Mouse (Mus musculus): Measurements from ENCODE around the gene Olfr9. TPM values are rescaled to one million over a fixed set of nuclear protein-coding genes. Genes with fewer than 3 reads are reported as not detected.
"Not testable (repeated sequence)": the region's sequence is repeated elsewhere in the genome, so short reads cannot be mapped to it uniquely, and the experiment has no call there.

Gene Olfr9
- total RNA-seq, 2 experiments from 2014 or later, result not detected

GRCm38 (mm10) chr10:129004032-129004920 is 15.0 kb downstream of the Olfr9 start:
- DNase-seq, result no peak

- no peak for DNase-seq
Measured at GRCm38 (mm10) chr10:129010288-129010841, 21.1 kb downstream of the Olfr9 start, which contains the start of gene Olfr763. Gene Olfr763, plus strand, starts transcription at chr10:129010791.

DNA sequence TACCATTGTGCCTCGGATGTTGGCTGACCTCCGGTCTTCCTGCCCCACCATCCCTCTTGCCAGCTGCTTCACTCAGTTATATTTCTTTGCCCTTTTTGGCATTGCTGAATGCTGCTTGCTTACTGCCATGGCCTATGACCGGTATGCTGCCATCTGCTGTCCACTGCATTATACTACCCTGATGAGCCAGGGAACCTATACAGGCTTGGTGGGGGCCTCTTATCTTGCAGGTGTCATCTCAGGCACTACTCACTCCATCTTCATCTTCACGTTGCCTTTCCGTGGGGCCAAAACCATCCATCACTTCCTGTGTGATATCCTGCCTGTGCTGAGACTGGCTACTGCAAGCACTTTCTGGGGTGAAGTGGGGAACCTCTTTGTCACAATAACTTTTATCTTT is 22.3 kb downstream of the Olfr9 start:
- not testable (repeated sequence) for DNase-seq

- DNase-seq, result no peak
Measured at GRCm38 (mm10) chr10:129014477-129014876, 25.2 kb downstream of the Olfr9 start.

DNA sequence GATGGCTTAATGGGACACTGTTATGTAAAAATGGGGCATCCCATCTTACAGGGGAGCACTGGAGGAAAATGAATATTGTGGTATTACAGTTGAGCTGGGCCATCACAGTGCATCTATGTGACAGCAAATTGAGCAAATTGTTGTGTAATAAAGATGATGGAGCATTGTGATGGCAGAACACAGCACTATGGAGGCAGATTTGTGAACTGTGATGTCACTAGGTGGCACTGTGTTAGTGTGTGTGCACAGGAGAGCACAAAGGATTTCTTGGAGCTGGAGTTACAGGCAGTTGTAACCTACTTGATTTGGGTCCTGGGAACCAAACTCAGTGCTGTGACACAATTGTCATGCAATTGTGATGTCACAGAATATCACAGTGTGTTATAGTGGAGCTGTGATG is 34.1 kb downstream of the Olfr9 start:
- DNase-seq, result no peak

DNA sequence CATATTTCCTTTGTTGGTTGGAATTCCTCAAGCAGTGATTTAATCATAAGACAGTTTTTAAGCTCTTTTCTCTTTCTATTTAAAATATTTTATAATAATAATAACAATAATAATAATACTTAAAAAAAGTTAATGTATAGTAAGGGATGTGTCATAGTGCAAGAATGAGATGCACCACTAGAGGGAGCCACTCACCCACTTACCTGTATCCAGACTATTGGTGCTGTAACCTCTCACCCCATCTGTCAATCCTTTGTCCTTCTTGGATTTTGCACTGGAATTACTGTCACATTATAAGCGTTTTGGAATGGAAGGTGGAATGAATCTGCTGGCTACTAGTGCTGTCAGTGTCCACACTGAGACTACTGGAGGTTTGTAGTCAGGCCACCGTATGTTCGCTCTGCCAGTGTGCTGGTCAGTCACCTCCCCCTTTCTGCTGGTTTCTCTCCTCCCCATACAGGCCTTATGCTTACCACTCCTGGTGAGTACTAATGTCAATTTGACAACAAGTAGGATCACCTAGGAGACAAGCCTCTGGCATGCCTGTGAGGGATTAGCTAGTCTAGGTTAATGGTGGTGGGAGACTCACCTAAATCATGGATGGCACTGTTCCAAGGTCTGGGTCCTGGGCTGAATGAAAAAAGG is 36.9 kb downstream of the Olfr9 start:
- DNase-seq, result peak; percentile 15

GRCm38 (mm10) chr10:129028343-129028742 is 39.1 kb downstream of the Olfr9 start:
- no peak for DNase-seq

GRCm38 (mm10) chr10:129039796-129040195 is 50.6 kb downstream of the Olfr9 start, which contains the start of gene Olfr764-ps1:
Gene Olfr764-ps1, minus strand, starts transcription at chr10:129039896.
- DNase-seq, result no peak

Other genes with a start within 250 kb of the Olfr9 start
- 1 to 10 TPM; 7.1 to 8.8 TPM for gene Dgka, start 244.6 kb upstream of the Olfr9 start, total RNA-seq (2021)
- gene Pym1, start 241.5 kb upstream of the Olfr9 start, total RNA-seq (2021), result 10 to 100 TPM; 13.7 to 14.9 TPM
- gene Mmp19, start 198.5 kb upstream of the Olfr9 start, total RNA-seq (2021), result 1 to 10 TPM; 2.8 to 3.8 TPM
- 10 to 100 TPM; 28.9 to 34.6 TPM for gene Dnajc14, start 185.4 kb upstream of the Olfr9 start, total RNA-seq (2021)
- 10 to 100 TPM in 1 of 2 experiments, 1 to 10 TPM in 1; 7.4 to 10.8 TPM for gene Tmem198b, start 185.1 kb upstream of the Olfr9 start, total RNA-seq (2021)
- gene Sarnp, start 172.1 kb upstream of the Olfr9 start, total RNA-seq (2021), result 10 to 100 TPM; 45.3 to 45.4 TPM
- gene Ormdl2, start 167.8 kb upstream of the Olfr9 start, total RNA-seq (2021), result 1 to 10 TPM; 7.5 to 8.8 TPM
- 1 to 10 TPM; 8.2 to 9.5 TPM for gene Gdf11, start 97.7 kb upstream of the Olfr9 start, total RNA-seq (2021)
- gene Cd63, start 88.4 kb upstream of the Olfr9 start, total RNA-seq (2021), result 100 to 1,000 TPM; 198 to 258 TPM
- 10 to 100 TPM in 1 of 2 experiments, 1 to 10 TPM in 1; 8.2 to 12.5 TPM for gene Rdh5, start 66.5 kb upstream of the Olfr9 start, total RNA-seq (2021)
- 100 to 1,000 TPM; 201 to 210 TPM for gene Bloc1s1, start 65.4 kb upstream of the Olfr9 start, total RNA-seq (2021)
- gene Itga7, start 55.6 kb upstream of the Olfr9 start, total RNA-seq (2021), result 100 to 1,000 TPM; 125 to 127 TPM
- under 1 TPM in 1 of 2 experiments, not detected in 1; 0.19 TPM for gene Mettl7b, start 28.4 kb upstream of the Olfr9 start, total RNA-seq (2021)
- not detected for gene Olfr763, start 21.4 kb downstream of the Olfr9 start, total RNA-seq (2021)
- not detected for gene Olfr764-ps1, start 50.5 kb downstream of the Olfr9 start, total RNA-seq (2021)
- gene Olfr765, start 60.6 kb downstream of the Olfr9 start, total RNA-seq (2021), result not detected
- not detected for gene Olfr766-ps1, start 79.5 kb downstream of the Olfr9 start, total RNA-seq (2021)
- not detected for gene Olfr767, start 93.5 kb downstream of the Olfr9 start, total RNA-seq (2021)
- gene Olfr768, start 109.9 kb downstream of the Olfr9 start, total RNA-seq (2021), result not detected
- not detected for gene Olfr769, start 128.4 kb downstream of the Olfr9 start, total RNA-seq (2021)
- gene Olfr770, start 149.6 kb downstream of the Olfr9 start, total RNA-seq (2021), result not detected
- not detected for gene Olfr771, start 175.3 kb downstream of the Olfr9 start, total RNA-seq (2021)
- gene Olfr772, start 188.5 kb downstream of the Olfr9 start, total RNA-seq (2021), result not detected
- not detected for gene Olfr773, start 198.0 kb downstream of the Olfr9 start, total RNA-seq (2021)
- gene Olfr774, start 246.8 kb downstream of the Olfr9 start, total RNA-seq (2021), result not detected